Mouse (Mus musculus) small intestine, adult 2 months (tissue): ENCODE measurements around the gene Maml3. TPM values are rescaled to one million over a fixed set of nuclear protein-coding genes. Genes with fewer than 3 reads are reported as not detected.

Experiments used
- H3K27ac ChIP-seq: fragments of 200-500 bp; 2 replicates; pipeline ENCODE4 v1.5.1; 2012; ENCODE audit warnings: low read depth, low read length, control low read depth, inconsistent platforms; ENCODE audit not compliant: insufficient read depth
- H3K27me3 ChIP-seq: fragments of 200-500 bp; 2 replicates; pipeline ENCODE4 v1.6.1; 2012; ENCODE audit warnings: mild to moderate bottlenecking, moderate library complexity, low read length, inconsistent platforms; ENCODE audit not compliant: control insufficient read depth, insufficient read depth
- H3K36me3 ChIP-seq: fragments of 200-500 bp; 2 replicates; pipeline ENCODE4 v1.6.1; 2012; ENCODE audit warnings: mild to moderate bottlenecking, low read length, control low read depth, inconsistent platforms; ENCODE audit not compliant: control insufficient read depth, insufficient read depth
- H3K4me1 ChIP-seq: fragments of 200-500 bp; 2 replicates; pipeline ENCODE4 v1.6.1; 2012; ENCODE audit warnings: low read length, inconsistent platforms, mixed read lengths; ENCODE audit not compliant: control insufficient read depth, insufficient read depth, insufficient read length
- H3K4me3 ChIP-seq: fragments of 200-500 bp; 2 replicates; pipeline ENCODE4 v1.5.1; 2012; ENCODE audit warnings: low read depth, mild to moderate bottlenecking, control low read depth, inconsistent platforms, low read length, moderate library complexity
- CTCF ChIP-seq: fragments of 200-500 bp; IDR thresholded peaks from 2 replicates; pipeline ENCODE4 v1.5.1; 2012; ENCODE audit warnings: low read depth, mild to moderate bottlenecking, control low read depth, inconsistent platforms, low read length, moderate library complexity, mixed read lengths; ENCODE audit not compliant: insufficient replicate concordance, insufficient read length; ENCODE audit errors: extremely low read depth
- POLR2A ChIP-seq: fragments of 200-500 bp; IDR thresholded peaks from 2 replicates; pipeline ENCODE4 v1.6.1; 2012; ENCODE audit warnings: low read depth, mild to moderate bottlenecking, control low read depth, inconsistent platforms, low read length, moderate library complexity
- WGBS: fragments of 180-500 bp; shearing (Covaris S2); methylation state at CpG from one replicate; pipeline ENCODE4 v1.1.7; 2018; 5-methylcytosine and 5-hydroxymethylcytosine counted together
- polyA plus RNA-seq: library from polyadenylated mRNA; depleted of rRNA; stranded (reverse); fragments of >200 nt; gene quantifications from 2 replicates; pipeline ENCODE4 v1.2.3, GENCODE M21; 2012

Gene Maml3
- polyA plus RNA-seq, 1 experiment: 3.2 TPM

DNA sequence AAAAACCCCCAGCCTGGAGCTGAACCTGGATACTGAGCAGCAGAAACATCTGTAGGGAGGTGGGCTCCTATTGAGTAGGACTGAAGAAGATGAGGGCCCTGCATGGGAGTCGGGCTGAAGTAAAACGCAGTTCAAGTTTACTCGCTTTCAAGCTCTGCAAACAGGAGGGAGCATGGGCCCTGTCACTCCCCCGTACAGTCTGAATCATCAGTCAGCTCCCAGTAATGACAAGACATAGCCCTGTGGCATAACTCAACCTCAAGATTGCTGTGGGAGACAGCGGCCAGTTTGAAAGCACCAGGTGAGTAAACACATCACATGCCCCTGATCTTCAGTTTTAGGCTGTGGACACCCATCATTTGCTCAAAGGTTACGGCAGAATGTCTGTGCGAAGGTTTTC is 139.0 kb downstream of the Maml3 start:
- H3K27ac ChIP-seq: no peak overlapping the region
- no peak for TF ChIP-seq CTCF

DNA sequence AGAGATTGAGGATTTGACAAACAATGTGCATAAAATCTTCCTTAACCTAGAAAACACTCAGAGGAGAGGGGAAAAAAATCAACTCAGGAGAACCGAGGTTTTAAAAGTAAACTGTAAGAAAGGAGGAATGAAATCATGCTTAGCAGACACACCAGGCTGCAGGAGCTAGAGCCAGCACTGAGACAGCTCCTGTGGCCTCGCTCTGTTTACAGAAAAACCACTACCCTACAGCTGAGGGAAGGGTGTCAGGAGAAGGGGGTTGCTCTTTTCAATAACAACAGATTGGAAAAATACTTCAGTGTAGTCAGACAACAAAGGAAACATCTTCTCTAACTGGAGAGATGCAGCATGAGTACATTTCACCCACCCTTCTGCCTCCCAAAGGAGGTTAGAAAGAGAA is 139.4 kb downstream of the Maml3 start:
- TF ChIP-seq POLR2A (no peak), CTCF (no peak)
- Histone ChIP-seq H3K27me3 (no peaks in the 10 kb centered on the region), H3K4me1 (peaks cover 5% of the 10 kb centered on the region; the same call in 1 of the 2 replicates), H3K36me3 (no peaks in the 10 kb centered on the region), H3K4me3 (no peak overlapping the region), H3K27ac (no peak overlapping the region)
- 33% methylated on average over 2 of the region's 2 CpGs for WGBS

More for the DNA sequence above, 139.0 kb downstream of the Maml3 start:
- Histone ChIP-seq H3K4me1 (peaks cover 5% of the 10 kb centered on the region; the same call in 1 of the 2 replicates), H3K4me3 (no peak overlapping the region), H3K27me3 (no peaks in the 10 kb centered on the region), H3K36me3 (no peaks in the 10 kb centered on the region)
- 65% methylated on average over 7 of the region's 7 CpGs for WGBS

GRCm38 (mm10) chr3:51965008-51965407 is 139.9 kb downstream of the Maml3 start:
- Histone ChIP-seq H3K36me3 (no peaks in the 10 kb centered on the region), H3K4me1 (peaks cover 5% of the 10 kb centered on the region; the same call in 1 of the 2 replicates), H3K4me3 (no peak overlapping the region), H3K27ac (no peak overlapping the region), H3K27me3 (no peaks in the 10 kb centered on the region)
- TF ChIP-seq POLR2A (no peak), CTCF (no peak)
- WGBS: 6% methylated on average over 3 of the region's 3 CpGs

DNA sequence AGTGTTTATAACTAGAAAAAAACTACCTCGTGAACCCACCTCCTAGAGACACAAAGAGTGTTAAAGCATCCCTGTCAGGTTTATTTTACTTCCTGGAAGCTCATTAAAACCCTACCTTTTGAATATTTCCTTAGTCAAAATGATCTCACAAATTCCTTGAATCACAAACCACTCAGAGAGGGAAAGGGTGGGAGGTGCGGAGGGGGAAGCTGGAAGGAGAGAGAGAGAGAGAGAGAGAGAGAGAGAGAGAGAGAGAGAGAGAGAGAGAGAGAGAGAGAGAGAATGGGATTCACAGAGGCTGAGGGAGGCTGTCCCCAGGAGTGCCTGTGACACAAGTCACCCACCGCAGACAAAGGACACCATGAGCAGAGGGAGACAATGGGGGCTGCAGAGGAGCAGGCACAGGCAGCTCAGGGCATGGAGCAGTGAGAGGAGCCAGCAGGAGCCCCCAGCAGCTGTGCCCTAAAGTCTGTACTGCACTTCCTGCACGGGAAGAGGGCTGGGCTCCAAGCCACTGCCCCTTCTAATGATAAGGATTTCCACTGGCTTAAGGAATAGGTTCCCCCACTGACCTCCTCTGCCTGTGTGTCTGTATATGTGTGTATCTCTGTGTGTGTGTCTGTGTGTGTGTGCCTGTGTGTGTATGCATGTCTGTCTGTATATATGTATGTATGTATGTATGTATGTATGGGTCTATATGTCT is 140.8 kb downstream of the Maml3 start:
- Histone ChIP-seq H3K27ac (no peak overlapping the region), H3K4me1 (peaks cover 5% of the 10 kb centered on the region; the same call in 1 of the 2 replicates), H3K4me3 (no peak overlapping the region), H3K36me3 (no peaks in the 10 kb centered on the region), H3K27me3 (no peaks in the 10 kb centered on the region)
- WGBS: 47% methylated on average over 4 of the region's 4 CpGs
- TF ChIP-seq CTCF: no peak
- TF ChIP-seq POLR2A: no peak

DNA sequence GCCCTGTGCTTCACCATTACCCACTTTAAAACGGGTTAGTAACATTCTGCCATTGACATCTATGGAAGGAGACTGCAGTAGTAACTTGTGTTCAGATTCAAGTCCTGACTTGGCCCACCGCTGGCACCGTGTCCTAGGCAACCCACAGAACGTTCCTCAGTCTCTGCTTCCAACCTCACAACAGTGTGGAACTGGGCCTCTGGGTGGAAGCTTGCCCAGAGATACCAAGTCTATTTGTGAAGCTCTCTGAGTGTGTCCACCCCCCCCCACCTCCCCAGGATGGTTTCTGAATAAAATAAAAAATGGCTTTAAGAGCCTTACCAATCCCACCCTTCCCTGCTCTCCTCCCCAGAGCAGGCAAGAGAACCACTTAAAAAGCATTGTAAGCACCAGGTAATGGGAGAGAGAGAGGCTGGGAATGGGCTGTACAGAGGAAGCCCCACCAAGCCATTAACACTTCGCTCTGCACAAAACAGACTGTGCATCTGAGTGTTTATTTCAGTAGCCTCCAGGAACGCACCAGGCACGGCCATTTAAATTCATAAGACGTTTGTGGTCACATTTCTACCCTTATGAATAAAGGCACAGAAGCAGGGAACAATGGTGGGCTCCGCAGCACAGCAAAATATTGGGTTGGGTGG is 141.6 kb downstream of the Maml3 start:
- H3K27ac ChIP-seq: no peak overlapping the region
- H3K36me3 ChIP-seq: no peaks in the 10 kb centered on the region
- peaks cover 5% of the 10 kb centered on the region; the same call in 1 of the 2 replicates for H3K4me1 ChIP-seq
- H3K27me3 ChIP-seq: no peaks in the 10 kb centered on the region
- no peak overlapping the region for H3K4me3 ChIP-seq
- TF ChIP-seq CTCF (no peak), POLR2A (no peak)
- WGBS: 88% methylated on average over 9 of the region's 9 CpGs

DNA sequence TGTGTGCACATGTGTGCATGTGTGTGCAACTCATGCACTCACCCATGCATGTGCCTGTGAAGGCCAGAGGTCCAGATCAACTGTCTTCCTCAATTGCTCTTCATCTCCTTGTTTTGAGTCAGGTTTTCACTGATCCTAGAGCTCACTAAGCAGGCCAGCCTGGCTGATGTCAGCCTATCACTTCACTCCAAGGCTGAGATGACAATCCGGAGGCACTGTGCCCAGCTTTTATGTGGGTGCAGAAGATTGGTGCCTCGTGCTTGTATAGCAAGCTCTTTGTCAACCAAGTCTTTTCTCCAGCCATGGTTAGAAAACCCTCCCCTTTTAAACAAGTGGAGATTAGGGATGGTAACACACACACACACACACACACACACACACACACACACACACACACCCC is 146.1 kb downstream of the Maml3 start:
- H3K27me3 ChIP-seq: no peaks in the 10 kb centered on the region

DNA sequence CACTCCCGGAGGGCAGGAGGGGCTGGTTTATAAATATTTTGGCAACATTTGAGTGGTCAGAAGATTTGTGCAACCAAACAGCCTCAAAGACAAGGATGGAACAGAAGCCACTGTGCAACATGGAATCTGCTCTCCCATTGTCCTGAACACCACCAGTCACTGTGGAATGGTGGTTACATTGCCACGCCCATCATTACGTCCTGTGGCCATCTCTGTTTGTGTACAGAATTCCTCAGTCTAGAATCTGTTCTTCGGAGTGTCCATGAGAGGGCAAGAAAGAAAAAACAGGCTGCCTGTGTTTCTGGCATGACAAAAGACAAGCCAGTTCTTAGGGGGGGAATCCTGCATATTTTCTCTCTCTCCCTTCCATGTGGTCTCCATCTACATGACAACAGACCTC is 150.4 kb downstream of the Maml3 start:
- peaks cover 6% of the 10 kb centered on the region; the same call in 1 of the 2 replicates for H3K4me1 ChIP-seq
- H3K36me3 ChIP-seq: no peaks in the 10 kb centered on the region
- H3K27ac ChIP-seq: no peak overlapping the region
- no peak overlapping the region for H3K4me3 ChIP-seq
- TF ChIP-seq CTCF (no peak), POLR2A (no peak)
- no peaks in the 10 kb centered on the region for H3K27me3 ChIP-seq
- 43% methylated on average over 4 of the region's 4 CpGs for WGBS

More for the DNA sequence above, 146.1 kb downstream of the Maml3 start:
- Histone ChIP-seq H3K4me3 (no peak overlapping the region), H3K36me3 (no peaks in the 10 kb centered on the region), H3K4me1 (no peaks in the 10 kb centered on the region), H3K27ac (no peak overlapping the region)
- WGBS: 44% methylated on average over 2 of the region's 2 CpGs
- TF ChIP-seq CTCF: no peak
- TF ChIP-seq POLR2A: no peak

GRCm38 (mm10) chr3:51953927-51954326 is 150.9 kb downstream of the Maml3 start:
- WGBS: 86% methylated on average over 11 of the region's 11 CpGs
- Histone ChIP-seq H3K4me3 (no peak overlapping the region), H3K27ac (no peak overlapping the region), H3K36me3 (no peaks in the 10 kb centered on the region), H3K27me3 (no peaks in the 10 kb centered on the region), H3K4me1 (peaks cover 6% of the 10 kb centered on the region; the same call in 1 of the 2 replicates)
- TF ChIP-seq CTCF (no peak), POLR2A (no peak)
